Mouse (Mus musculus) kidney, postnatal 0 days (tissue): ENCODE data around the gene Siglec1. TPM values are rescaled to one million over a fixed set of nuclear protein-coding genes. Genes with fewer than 3 reads are reported as not detected.
A peak's percentile ranks its signal among the peaks of the same experiment; 100 is the strongest.

Experiments
- ATAC-seq: fragments of 200-750 bp; cut with Nextera tagmentation; replicated peaks from 2 replicates; pipeline ENCODE4 v1.8.0; 2017; ENCODE audit warnings: low read depth, moderate number of reproducible peaks, moderate TSS enrichment, moderate library complexity; ENCODE audit not compliant: low FRiP score
- DNase-seq: peaks from one replicate; pipeline ENCODE4 v3.0.0-alpha.2; 2016; ENCODE audit warnings: low spot score
- H3K27ac ChIP-seq: fragments of 300-500 bp; sonication (generic); 2 replicates; pipeline ENCODE4 v1.5.1; 2014; ENCODE audit warnings: mild to moderate bottlenecking
- H3K27me3 ChIP-seq: fragments of 300-500 bp; sonication (generic); 2 replicates; pipeline ENCODE4 v1.6.1; 2014; ENCODE audit warnings: low read length, mixed read lengths; ENCODE audit not compliant: insufficient read depth
- H3K36me3 ChIP-seq: fragments of 300-500 bp; sonication (generic); 2 replicates; pipeline ENCODE4 v1.6.1; 2014; ENCODE audit warnings: low read length, mixed read lengths; ENCODE audit not compliant: insufficient read depth
- H3K4me1 ChIP-seq: fragments of 300-500 bp; sonication (generic); replicated peaks from 2 replicates; pipeline ENCODE4 v1.6.1; 2014; ENCODE audit warnings: antibody characterized with exemption, low read length, mixed read lengths; ENCODE audit not compliant: insufficient read depth
- H3K4me2 ChIP-seq: fragments of 300-500 bp; sonication (generic); 2 replicates; pipeline ENCODE4 v1.6.1; 2014; ENCODE audit warnings: mild to moderate bottlenecking, low read length, moderate library complexity, mixed read lengths
- H3K4me3 ChIP-seq: fragments of 300-500 bp; sonication (generic); replicated peaks from 2 replicates; pipeline ENCODE4 v1.5.1; 2014; ENCODE audit warnings: low read depth, low read length
- H3K9ac ChIP-seq: fragments of 300-500 bp; sonication (generic); 2 replicates; pipeline ENCODE4 v1.6.1; 2014; ENCODE audit warnings: low read depth, low read length
- H3K9me3 ChIP-seq: fragments of 300-500 bp; sonication (generic); replicated peaks from 2 replicates; pipeline ENCODE4 v1.6.1; 2016; ENCODE audit warnings: low read length, inconsistent platforms, mixed read lengths
- CTCF ChIP-seq: IDR thresholded peaks from 2 replicates; pipeline ENCODE4 v1.5.1; 2016; ENCODE audit warnings: antibody characterized with exemption, low read depth, mild to moderate bottlenecking, moderate library complexity
- whole genome bisulfite sequencing: fragments of 180-500 bp; shearing (Covaris S2); extraction: QIAGEN DNeasy Blood & Tissue Kit; methylation state at CpG from one replicate; pipeline ENCODE4 v1.1.7; 2014; 5-methylcytosine and 5-hydroxymethylcytosine counted together
- polyA plus RNA-seq: library from polyadenylated mRNA; unstranded; fragments of >200 nt; fragmentation: Nextera tagmentation; extraction: Ambion mirVana; gene quantifications from 2 replicates; pipeline ENCODE4 v1.2.1, GENCODE M21; 2015

Siglec1 gene
- polyA plus RNA-seq, 1 experiment from 2014 or later, result 0.41 TPM

DNA sequence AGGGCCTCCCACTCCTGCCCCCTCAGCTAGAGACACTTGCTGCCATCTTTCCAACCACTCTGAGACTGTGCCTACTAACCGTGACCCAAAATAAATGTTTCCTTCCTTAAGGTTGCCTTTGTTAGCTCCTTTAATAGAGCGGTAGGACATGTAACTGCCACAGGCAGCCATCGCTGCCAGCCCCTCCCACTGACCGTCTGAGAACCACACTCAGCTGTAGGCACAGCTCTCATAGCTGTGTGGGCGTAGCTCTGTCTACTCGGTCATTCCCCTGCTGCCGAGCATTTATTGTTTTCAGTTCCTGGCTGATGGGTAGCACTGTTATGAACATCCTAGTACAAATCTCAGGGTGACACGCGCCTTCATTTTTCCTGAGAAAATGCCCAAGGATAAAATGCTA, 20.2 kb downstream of the Siglec1 start:
- H3K4me3 ChIP-seq, result no peak overlapping the region

DNA sequence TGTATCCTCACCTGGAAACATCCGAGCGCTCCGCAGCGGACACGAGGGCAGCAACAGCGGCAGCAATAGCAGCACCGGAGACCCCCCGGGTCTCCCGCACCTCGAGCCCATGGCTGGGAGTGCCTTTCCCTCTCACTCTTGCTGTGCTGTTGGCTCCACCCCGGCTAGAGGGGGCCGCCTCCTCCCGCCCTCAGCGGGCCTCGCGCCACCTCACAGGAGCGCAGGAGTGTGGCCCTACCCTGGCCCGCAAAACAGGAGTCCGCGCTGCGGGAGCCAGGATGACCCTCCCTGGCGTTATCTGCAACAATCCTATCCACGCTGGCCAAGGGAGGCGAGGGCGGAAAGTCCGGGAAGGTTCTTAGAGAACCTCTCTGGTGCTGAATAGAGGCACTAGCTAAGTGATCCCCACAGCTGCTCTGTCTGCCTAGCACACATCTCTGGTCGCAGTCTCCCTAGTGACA, 23.1 kb downstream of the Siglec1 start, which contains the start of gene Adam33:
Gene Adam33 (minus strand): TSS at position 411 of the 461 bp plus-strand sequence.
- no peaks in the 10 kb centered on the region for H3K36me3 ChIP-seq
- H3K4me3 ChIP-seq, result 0 out of 2 replicates have a peak within 1 kb of the TSS, but pooled peaks have one; percentile 6
- TF ChIP-seq CTCF, result no peak
- WGBS, result 4% methylated on average over 27 of the region's 27 CpGs
- no peak within 1 kb of the TSS for H3K27ac ChIP-seq
- peaks cover 4% of the 10 kb centered on the region; the same call in 1 of the 2 replicates for H3K4me1 ChIP-seq
- peak within 1 kb of the TSS; percentile 52 for H3K4me2 ChIP-seq
- DNase-seq (no peak), ATAC-seq (no peak)
- H3K27me3 ChIP-seq, result 0 out of 2 replicates have a peak, but pooled peaks cover 3% of the 10 kb centered on the region
- no peak within 1 kb of the TSS for H3K9ac ChIP-seq
- no peaks in the 10 kb centered on the region for H3K9me3 ChIP-seq

More for the DNA sequence above, 20.2 kb downstream of the Siglec1 start:
- Histone ChIP-seq H3K27me3 (0 out of 2 replicates have a peak, but pooled peaks cover 3% of the 10 kb centered on the region), H3K4me2 (no peak overlapping the region), H3K9ac (no peak overlapping the region), H3K27ac (no peak overlapping the region), H3K36me3 (no peaks in the 10 kb centered on the region), H3K4me1 (peaks cover 4% of the 10 kb centered on the region; the same call in 1 of the 2 replicates), H3K9me3 (no peaks in the 10 kb centered on the region)
- DNase-seq (no peak), ATAC-seq (0 out of 2 replicates have a peak, but pooled peaks have one; percentile 31)
- 49% methylated on average over 9 of the region's 9 CpGs for WGBS
- no peak for TF ChIP-seq CTCF

DNA sequence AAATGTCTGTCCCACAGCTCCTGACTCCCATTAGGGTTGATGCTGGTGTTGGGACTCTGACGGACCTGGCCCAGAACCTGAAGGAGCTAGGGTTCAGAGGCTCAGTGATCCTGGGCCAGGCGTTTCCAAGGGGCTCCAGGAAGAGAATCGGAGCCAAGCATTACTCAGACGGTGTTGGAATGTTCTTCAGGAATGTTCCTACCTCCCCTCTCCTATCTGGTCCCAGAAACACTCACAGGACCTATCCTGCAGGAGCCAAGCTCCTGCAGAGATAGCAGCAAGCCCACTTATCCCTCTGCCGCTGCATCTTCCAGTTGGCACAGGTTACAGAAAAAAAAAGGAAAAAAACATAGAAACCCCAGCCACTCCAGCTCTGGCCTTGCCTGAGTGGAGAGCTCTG, 25.0 kb downstream of the Siglec1 start:
- TF ChIP-seq CTCF, result no peak
- Histone ChIP-seq H3K9ac (no peak overlapping the region), H3K9me3 (no peaks in the 10 kb centered on the region), H3K27ac (no peak overlapping the region), H3K36me3 (no peaks in the 10 kb centered on the region), H3K4me2 (no peak overlapping the region), H3K4me3 (no peak overlapping the region), H3K4me1 (peaks cover 4% of the 10 kb centered on the region; the same call in 1 of the 2 replicates), H3K27me3 (0 out of 2 replicates have a peak, but pooled peaks cover 3% of the 10 kb centered on the region)
- ATAC-seq (no peak), DNase-seq (no peak)
- WGBS, result 65% methylated on average over 5 of the region's 5 CpGs

DNA sequence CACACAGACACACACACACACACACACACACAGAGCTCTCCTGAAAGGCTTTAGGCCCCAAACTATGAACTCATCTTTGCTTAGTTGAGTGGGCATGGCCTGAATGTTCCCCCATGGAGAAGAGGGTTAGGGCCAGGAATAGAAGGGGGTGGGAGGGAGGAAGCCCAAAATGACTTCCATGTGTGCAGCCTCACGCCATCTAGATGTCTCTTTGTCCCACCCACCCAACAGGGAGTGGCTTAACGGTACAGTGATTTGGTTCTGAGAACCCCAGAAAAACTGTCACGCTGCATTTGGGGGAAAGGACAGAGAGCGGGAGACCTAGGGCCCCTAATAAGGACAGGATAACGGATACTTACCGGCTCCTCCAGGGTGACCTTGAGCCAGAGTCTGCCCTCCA, 25.8 kb downstream of the Siglec1 start:
- no peaks in the 10 kb centered on the region for H3K9me3 ChIP-seq
- no peak overlapping the region for H3K4me3 ChIP-seq
- ATAC-seq (no peak), DNase-seq (no peak)
- no peak overlapping the region for H3K4me2 ChIP-seq
- TF ChIP-seq CTCF, result no peak
- 57% methylated on average over 6 of the region's 6 CpGs for WGBS
- H3K27me3 ChIP-seq, result 0 out of 2 replicates have a peak, but pooled peaks cover 3% of the 10 kb centered on the region
- H3K36me3 ChIP-seq, result no peaks in the 10 kb centered on the region
- peaks cover 11% of the 10 kb centered on the region; the same call in 1 of the 2 replicates for H3K4me1 ChIP-seq
- no peak overlapping the region for H3K27ac ChIP-seq
- no peak overlapping the region for H3K9ac ChIP-seq

DNA sequence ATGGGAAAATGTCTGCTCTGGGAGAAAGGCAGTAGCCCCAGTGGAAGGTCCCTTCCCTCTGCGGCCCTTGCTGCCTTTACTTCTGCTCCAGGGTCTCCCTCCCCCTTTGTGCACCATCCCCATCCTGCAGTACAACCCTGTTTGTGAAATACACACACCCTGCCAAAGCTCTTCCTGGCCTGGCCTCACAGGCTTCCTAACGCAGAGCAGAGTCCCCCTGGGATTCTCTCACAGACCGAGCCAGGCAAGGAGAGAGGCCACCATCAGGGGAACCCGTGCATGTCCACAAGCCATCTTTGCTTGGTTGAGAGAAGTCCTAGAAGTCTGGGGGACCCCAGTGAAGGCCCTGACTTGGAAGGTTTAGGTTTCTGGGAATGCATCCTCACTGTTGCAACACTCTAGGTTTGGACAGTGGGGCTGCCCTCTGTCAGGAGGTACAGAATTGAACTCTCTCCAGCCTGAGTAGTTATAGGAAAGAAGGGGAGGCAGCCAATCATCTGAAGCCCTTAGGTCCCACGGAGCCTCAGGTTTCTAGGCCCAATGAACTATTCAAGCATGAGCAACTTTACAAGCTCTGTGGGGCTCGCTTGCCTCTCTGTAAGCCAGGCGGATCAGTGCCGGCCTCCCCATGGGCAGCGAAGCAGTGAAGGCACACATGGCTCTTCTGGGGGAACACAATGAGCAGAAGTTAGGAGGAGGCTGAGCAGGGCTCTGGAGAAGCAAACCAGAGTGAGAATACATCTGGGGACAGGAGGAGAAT, 26.6 kb downstream of the Siglec1 start:
- H3K36me3 ChIP-seq, result no peaks in the 10 kb centered on the region
- H3K9ac ChIP-seq, result no peak overlapping the region
- peaks cover 7% of the 10 kb centered on the region for H3K27me3 ChIP-seq
- H3K27ac ChIP-seq, result 0 out of 2 replicates have a peak overlapping the region, but pooled peaks have one; percentile 42
- peaks cover 12% of the 10 kb centered on the region; the same call in 1 of the 2 replicates for H3K4me1 ChIP-seq
- no peaks in the 10 kb centered on the region for H3K9me3 ChIP-seq
- H3K4me3 ChIP-seq, result no peak overlapping the region
- WGBS, result 31% methylated on average over 9 of the region's 9 CpGs
- no peak for TF ChIP-seq CTCF
- no peak overlapping the region for H3K4me2 ChIP-seq
- ATAC-seq, result no peak
- peak; percentile 55 for DNase-seq

DNA sequence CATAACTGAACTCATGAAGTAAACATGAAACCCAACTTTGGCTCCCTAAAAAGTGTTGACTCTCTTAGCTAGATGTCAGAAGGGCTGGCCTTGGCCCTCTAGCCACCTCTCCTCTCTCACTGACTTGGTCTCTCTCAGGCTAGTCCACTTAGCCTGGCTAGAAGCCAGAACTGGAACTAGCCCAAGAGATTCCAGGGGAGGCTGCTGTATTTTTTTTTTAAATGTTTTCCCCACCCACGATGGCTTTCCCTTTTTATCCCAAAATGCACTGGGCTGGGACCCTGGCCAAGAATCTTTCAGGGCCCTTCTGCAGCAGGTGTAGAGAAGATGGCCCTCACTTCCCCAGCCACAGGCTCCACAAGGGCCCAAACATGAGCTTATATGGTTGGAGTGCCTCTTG, 27.2 kb downstream of the Siglec1 start:
- peak; percentile 51 for DNase-seq
- Histone ChIP-seq H3K9me3 (no peaks in the 10 kb centered on the region), H3K36me3 (no peaks in the 10 kb centered on the region), H3K27me3 (peaks cover 12% of the 10 kb centered on the region), H3K4me3 (no peak overlapping the region), H3K27ac (no peak overlapping the region), H3K9ac (no peak overlapping the region), H3K4me2 (no peak overlapping the region), H3K4me1 (peaks cover 12% of the 10 kb centered on the region; the same call in 1 of the 2 replicates)
- no peak for TF ChIP-seq CTCF
- WGBS, result 25% methylated on average over 1 of the region's 1 CpGs
- ATAC-seq, result no peak
